Mouse (Mus musculus) CH12.LX (cell line): ENCODE data around the gene Zdhhc21.

Experiments
- ELF1 ChIP-seq: IDR thresholded peaks from 2 replicates; pipeline ENCODE4 v1.6.1; 2014; ENCODE audit warnings: low read depth, mild to moderate bottlenecking, inconsistent platforms, low read length, improper control_type of control experiment
- POLR2A ChIP-seq: IDR thresholded peaks from 2 replicates; pipeline ENCODE4 v1.6.1; 2011; ENCODE audit warnings: low read depth, mild to moderate bottlenecking, improper control_type of control experiment, low read length

GRCm38 (mm10) chr4:82813356-82813755 is 46.4 kb downstream of the Zdhhc21 start:
- TF ChIP-seq ELF1 (no peak), POLR2A (no peak)
